Comparison of ENCODE assay signal across 8 mouse cellular contexts in genomic region chr8:120363552-120364071, GRCm38 (mm10).
DNase-seq lines count a peak whose midpoint lies in the region; ATAC-seq lines count a peak whose summit lies in the region.

No protein-coding gene starts in this region.

- no peak overlapping the region for H3K9ac ChIP-seq in embryonic facial prominence, embryonic 13.5 days
- no peak overlapping the region for H3K9ac ChIP-seq in intestine, embryonic 15.5 days

- H3K4me1 ChIP-seq in embryonic facial prominence, embryonic 13.5 days = peaks cover 49% of the 10 kb centered on the region
- peaks cover 40% of the 10 kb centered on the region for H3K4me1 ChIP-seq in intestine, embryonic 15.5 days (replicated peaks)

- peak; percentile 36 for DNase-seq in urinary bladder, postnatal 25 days (ENCODE audit: low spot score)
- no peak for DNase-seq in urinary bladder, postnatal 4 days (ENCODE audit: low spot score in 2 of 2)
- DNase-seq in lung, adult 18-20 months = peak; percentile 85 to 90
- peak; percentile 59 for DNase-seq in thymus, postnatal 0 days (ENCODE audit: low spot score)
- no peak for DNase-seq in MN1 (ENCODE audit: low spot score)
- no peak for DNase-seq in cerebellum, adult 11 months

- peak overlapping the region; percentile 11; the same call in 1 of the 2 replicates for H3K27ac ChIP-seq in embryonic facial prominence, embryonic 13.5 days
- peak overlapping the region; percentile 42; the same call in 1 of the 2 replicates for H3K27ac ChIP-seq in intestine, embryonic 15.5 days

- no peaks in the 10 kb centered on the region for H3K36me3 ChIP-seq in embryonic facial prominence, embryonic 13.5 days
- H3K36me3 ChIP-seq in intestine, embryonic 15.5 days = no peaks in the 10 kb centered on the region

- no peaks in the 10 kb centered on the region for H3K9me3 ChIP-seq in embryonic facial prominence, embryonic 13.5 days
- H3K9me3 ChIP-seq in intestine, embryonic 15.5 days = no peaks in the 10 kb centered on the region

- no peak overlapping the region for H3K4me3 ChIP-seq in embryonic facial prominence, embryonic 13.5 days
- no peak overlapping the region for H3K4me3 ChIP-seq in intestine, embryonic 15.5 days (replicated peaks)

- H3K27me3 ChIP-seq in embryonic facial prominence, embryonic 13.5 days = no peaks in the 10 kb centered on the region
- H3K27me3 ChIP-seq in intestine, embryonic 15.5 days (replicated peaks) = no peaks in the 10 kb centered on the region

- 44% methylated on average over 10 of the region's 10 CpGs for WGBS in embryonic facial prominence, embryonic 13.5 days
- 47% methylated on average over 10 of the region's 10 CpGs for WGBS in intestine, embryonic 15.5 days

- H3K4me2 ChIP-seq in embryonic facial prominence, embryonic 13.5 days = no peak overlapping the region
- H3K4me2 ChIP-seq in intestine, embryonic 15.5 days (replicated peaks) = no peak overlapping the region

- ATAC-seq in embryonic facial prominence, embryonic 13.5 days (ENCODE audit: insufficient number of reproducible peaks, insufficient read depth, low FRiP score, low TSS enrichment, low read depth) = no peak
- peak; percentile 21 for ATAC-seq in intestine, embryonic 15.5 days

Comparison
In these comparisons a context has a peak if more than half of its experiments do, and no peak if none do; other contexts are left out.
1. DNase-seq: peak in urinary bladder, postnatal 25 days (single experiment), lung, adult 18-20 months (2 of 2) and thymus, postnatal 0 days (single experiment); none in urinary bladder, postnatal 4 days (0 of 2), MN1 (single experiment) and cerebellum, adult 11 months (single experiment).